Mouse (Mus musculus): Measurements from ENCODE around the gene Olfml3. TPM values are rescaled to one million over a fixed set of nuclear protein-coding genes. Genes with fewer than 3 reads are reported as not detected.
A peak's percentile ranks its signal among the peaks of the same experiment; 100 is the strongest.

Gene Olfml3
- polyA plus RNA-seq, 1 experiment from 2014 or later, result 7.3 TPM

- no peak for ATAC-seq (ENCODE audit: low FRiP score)
- Histone ChIP-seq H3K9me3 (no peaks in the 10 kb centered on the region), H3K4me3 (no peak overlapping the region), H3K27me3 (no peaks in the 10 kb centered on the region), H3K36me3 (peaks cover 28% of the 10 kb centered on the region), H3K9ac (no peak overlapping the region), H3K4me2 (no peak overlapping the region), H3K4me1 (replicated peaks) (peaks cover 3% of the 10 kb centered on the region; the same call in 1 of the 2 replicates), H3K27ac (no peak overlapping the region)
- 79% methylated on average over 3 of the region's 3 CpGs for WGBS
Observed at GRCm38 (mm10) chr3:103766789-103767188, 29.0 kb upstream of the Olfml3 start.

DNA sequence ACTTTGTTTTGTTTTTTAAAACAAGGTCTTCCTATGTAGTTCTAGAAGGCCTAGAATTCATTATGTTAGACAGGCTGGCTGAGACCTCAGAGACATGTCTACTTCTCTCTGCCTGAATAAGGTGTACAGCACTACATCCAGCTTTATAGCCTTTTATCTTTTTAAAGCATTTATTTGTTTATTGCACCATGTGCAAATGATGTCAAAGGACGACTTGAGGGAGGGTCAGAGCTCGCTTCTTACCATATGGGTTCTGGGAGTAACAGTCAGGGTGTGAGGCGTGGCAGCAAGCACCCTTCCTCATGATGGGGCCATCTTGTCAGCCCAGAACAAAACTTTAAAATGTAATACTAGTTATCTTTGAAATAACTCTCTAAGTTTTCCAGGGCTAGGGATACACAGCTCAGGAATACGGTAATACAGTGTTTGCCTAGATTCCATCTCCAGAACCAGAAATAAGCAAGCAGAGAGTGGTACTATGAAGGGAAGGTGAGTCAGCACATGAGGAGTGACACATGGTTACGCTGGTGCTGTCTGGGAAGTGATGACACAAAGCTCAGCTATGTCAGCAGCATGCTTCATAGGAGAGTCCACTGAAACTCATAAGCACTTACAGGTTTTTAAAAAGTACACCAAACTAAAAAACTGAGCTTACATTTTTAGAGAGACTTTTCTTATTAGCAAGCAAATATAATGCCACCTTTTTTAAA is 21.6 kb upstream of the Olfml3 start:
- H3K4me3 ChIP-seq, result no peak overlapping the region
- no peak for ATAC-seq (ENCODE audit: low FRiP score)
- no peaks in the 10 kb centered on the region for H3K4me1 ChIP-seq (replicated peaks)
- H3K36me3 ChIP-seq, result peaks cover 69% of the 10 kb centered on the region
- H3K9me3 ChIP-seq, result no peaks in the 10 kb centered on the region
- no peaks in the 10 kb centered on the region for H3K27me3 ChIP-seq
- no peak overlapping the region for H3K27ac ChIP-seq
- WGBS, result 90% methylated on average over 5 of the region's 5 CpGs
- H3K4me2 ChIP-seq, result no peak overlapping the region
- no peak overlapping the region for H3K9ac ChIP-seq

GRCm38 (mm10) chr3:103758456-103758855 is 20.7 kb upstream of the Olfml3 start:
- Histone ChIP-seq H3K27ac (no peak overlapping the region), H3K4me1 (replicated peaks) (no peaks in the 10 kb centered on the region), H3K36me3 (peaks cover 78% of the 10 kb centered on the region), H3K9me3 (no peaks in the 10 kb centered on the region), H3K4me3 (no peak overlapping the region), H3K9ac (no peak overlapping the region), H3K27me3 (no peaks in the 10 kb centered on the region), H3K4me2 (no peak overlapping the region)
- 83% methylated on average over 7 of the region's 7 CpGs for WGBS
- ATAC-seq (ENCODE audit: low FRiP score), result no peak

- ATAC-seq (ENCODE audit: low FRiP score), result no peak
- no peaks in the 10 kb centered on the region for H3K27me3 ChIP-seq
- no peak overlapping the region for H3K27ac ChIP-seq
- H3K9ac ChIP-seq, result no peak overlapping the region
- WGBS, result 94% methylated on average over 2 of the region's 2 CpGs
- H3K4me3 ChIP-seq, result no peak overlapping the region
- H3K9me3 ChIP-seq, result no peaks in the 10 kb centered on the region
- H3K4me1 ChIP-seq (replicated peaks), result no peaks in the 10 kb centered on the region
- H3K4me2 ChIP-seq, result no peak overlapping the region
- peaks cover 80% of the 10 kb centered on the region for H3K36me3 ChIP-seq
Observed at GRCm38 (mm10) chr3:103756920-103757319, 19.1 kb upstream of the Olfml3 start.

DNA sequence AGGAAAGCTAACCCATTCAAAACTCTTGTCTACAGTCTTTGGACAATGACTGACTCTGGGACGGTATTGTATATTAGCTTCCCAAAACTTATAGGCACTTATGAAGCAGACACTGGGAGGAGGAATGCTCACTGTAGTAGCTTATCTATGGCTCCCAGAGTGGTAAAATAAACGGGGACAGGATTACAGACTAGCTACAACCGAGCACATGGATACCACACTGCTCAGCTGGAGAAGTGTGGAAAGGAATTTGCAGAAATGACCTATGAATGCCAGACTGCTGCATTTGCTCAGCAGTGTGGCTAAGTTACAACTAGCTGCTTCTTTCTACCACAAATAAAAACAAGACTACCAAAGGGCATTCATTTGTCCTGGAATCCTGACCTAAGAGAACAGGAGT is 17.6 kb upstream of the Olfml3 start:
- no peak overlapping the region for H3K9ac ChIP-seq
- WGBS, result 81% methylated on average over 3 of the region's 3 CpGs
- no peak overlapping the region for H3K27ac ChIP-seq
- H3K36me3 ChIP-seq, result peaks cover 84% of the 10 kb centered on the region
- no peak for ATAC-seq (ENCODE audit: low FRiP score)
- H3K4me1 ChIP-seq (replicated peaks), result no peaks in the 10 kb centered on the region
- H3K9me3 ChIP-seq, result no peaks in the 10 kb centered on the region
- H3K4me2 ChIP-seq, result no peak overlapping the region
- no peak overlapping the region for H3K4me3 ChIP-seq
- no peaks in the 10 kb centered on the region for H3K27me3 ChIP-seq

GRCm38 (mm10) chr3:103751558-103751957 is 13.8 kb upstream of the Olfml3 start:
- Histone ChIP-seq H3K9ac (no peak overlapping the region), H3K4me1 (replicated peaks) (no peaks in the 10 kb centered on the region), H3K9me3 (no peaks in the 10 kb centered on the region), H3K27me3 (no peaks in the 10 kb centered on the region), H3K4me3 (no peak overlapping the region), H3K36me3 (peaks cover 89% of the 10 kb centered on the region), H3K4me2 (no peak overlapping the region), H3K27ac (no peak overlapping the region)
- no peak for ATAC-seq (ENCODE audit: low FRiP score)
- WGBS, result 93% methylated on average over 2 of the region's 2 CpGs

GRCm38 (mm10) chr3:103746711-103747110 is 8.9 kb upstream of the Olfml3 start:
- no peaks in the 10 kb centered on the region for H3K9me3 ChIP-seq
- H3K4me2 ChIP-seq, result no peak overlapping the region
- H3K36me3 ChIP-seq, result peaks cover 87% of the 10 kb centered on the region
- WGBS, result 91% methylated on average over 5 of the region's 5 CpGs
- no peaks in the 10 kb centered on the region for H3K27me3 ChIP-seq
- H3K9ac ChIP-seq, result no peak overlapping the region
- no peak overlapping the region for H3K27ac ChIP-seq
- no peak overlapping the region for H3K4me3 ChIP-seq
- H3K4me1 ChIP-seq (replicated peaks), result no peaks in the 10 kb centered on the region
- ATAC-seq (ENCODE audit: low FRiP score), result no peak

- H3K36me3 ChIP-seq, result peaks cover 78% of the 10 kb centered on the region
- peaks cover 6% of the 10 kb centered on the region for H3K4me1 ChIP-seq (replicated peaks)
Observed at GRCm38 (mm10) chr3:103745001-103745770, 7.4 kb upstream of the Olfml3 start.

GRCm38 (mm10) chr3:103743208-103743607 is 5.4 kb upstream of the Olfml3 start:
- 86% methylated on average over 6 of the region's 6 CpGs for WGBS
- peaks cover 58% of the 10 kb centered on the region for H3K36me3 ChIP-seq
- no peak for ATAC-seq (ENCODE audit: low FRiP score)
- no peak overlapping the region for H3K9ac ChIP-seq
- no peaks in the 10 kb centered on the region for H3K27me3 ChIP-seq
- no peak overlapping the region for H3K4me2 ChIP-seq
- peaks cover 6% of the 10 kb centered on the region for H3K4me1 ChIP-seq (replicated peaks)
- no peaks in the 10 kb centered on the region for H3K9me3 ChIP-seq
- no peak overlapping the region for H3K27ac ChIP-seq
- H3K4me3 ChIP-seq, result no peak overlapping the region

More at GRCm38 (mm10) chr3:103745001-103745770, 7.4 kb upstream of the Olfml3 start:
- H3K4me2 ChIP-seq, result no peak overlapping the region
- no peak for ATAC-seq (ENCODE audit: low FRiP score)
- no peaks in the 10 kb centered on the region for H3K27me3 ChIP-seq
- no peak overlapping the region for H3K4me3 ChIP-seq
- H3K9ac ChIP-seq, result no peak overlapping the region
- H3K9me3 ChIP-seq, result no peaks in the 10 kb centered on the region
- 93% methylated on average over 14 of the region's 14 CpGs for WGBS
- H3K27ac ChIP-seq, result no peak overlapping the region

- no peaks in the 10 kb centered on the region for H3K27me3 ChIP-seq
- peaks cover 32% of the 10 kb centered on the region for H3K36me3 ChIP-seq
- no peak overlapping the region; the same call in 1 of the 2 replicates for H3K9ac ChIP-seq
- H3K4me1 ChIP-seq (replicated peaks), result peaks cover 35% of the 10 kb centered on the region
- H3K4me2 ChIP-seq, result no peak overlapping the region
- no peak for ATAC-seq (ENCODE audit: low FRiP score)
- WGBS, result 25% methylated on average over 5 of the region's 5 CpGs
- no peak overlapping the region for H3K27ac ChIP-seq
- no peak overlapping the region for H3K4me3 ChIP-seq
- H3K9me3 ChIP-seq, result no peaks in the 10 kb centered on the region
Observed at GRCm38 (mm10) chr3:103740342-103740741, 2.5 kb upstream of the Olfml3 start.

GRCm38 (mm10) chr3:103739329-103739728 is 1.5 kb upstream of the Olfml3 start, which contains the start of gene Gm10964:
Gene Gm10964, plus strand, starts transcription at chr3:103739366.
- H3K27ac ChIP-seq, result peak within 1 kb of the TSS; percentile 82
- no peaks in the 10 kb centered on the region for H3K9me3 ChIP-seq
- H3K36me3 ChIP-seq, result peaks cover 22% of the 10 kb centered on the region
- no peak for ATAC-seq (ENCODE audit: low FRiP score)
- peak within 1 kb of the TSS; percentile 52 for H3K4me2 ChIP-seq
- no peak within 1 kb of the TSS for H3K9ac ChIP-seq
- H3K4me1 ChIP-seq (replicated peaks), result peaks cover 45% of the 10 kb centered on the region
- peak within 1 kb of the TSS; percentile 18; the same call in 1 of the 2 replicates for H3K4me3 ChIP-seq
- H3K27me3 ChIP-seq, result no peaks in the 10 kb centered on the region
- WGBS, result 98% methylated on average over 1 of the region's 1 CpGs

DNA sequence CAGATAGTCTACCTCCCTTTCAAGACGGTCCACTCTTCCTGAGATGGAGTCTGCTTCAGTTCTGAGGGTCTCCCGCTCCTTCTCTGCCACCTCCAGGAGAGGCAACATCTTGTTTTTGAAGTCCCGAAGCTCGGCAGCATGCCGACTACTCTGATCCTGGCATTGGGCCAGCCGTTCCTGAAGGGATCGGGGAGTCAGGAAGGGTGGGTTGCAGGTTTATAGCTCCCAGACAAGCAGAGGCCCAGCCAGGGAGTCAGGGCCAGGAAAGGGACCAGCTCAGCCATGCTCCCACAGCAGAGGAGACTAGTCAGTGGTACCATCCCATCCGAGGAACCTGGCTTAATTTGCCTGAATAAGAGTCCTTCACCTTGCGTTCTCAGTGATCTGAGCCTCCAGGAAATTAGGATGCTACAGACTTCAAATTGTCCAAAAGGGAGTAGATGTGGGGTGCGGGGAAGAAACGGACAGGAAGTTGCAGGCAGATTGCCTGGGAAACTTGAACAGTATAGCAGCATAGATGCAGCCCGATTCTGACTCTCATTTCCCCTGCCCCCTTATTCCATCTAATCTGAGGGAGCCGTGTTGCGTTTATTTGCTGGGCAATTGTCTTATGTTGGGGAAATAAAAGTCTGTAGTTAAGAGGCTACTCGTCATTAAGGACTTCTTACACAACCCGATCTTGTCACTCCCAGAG is 593 bp downstream of the Olfml3 start:
- peak overlapping the region; percentile 82 for H3K27ac ChIP-seq
- no peaks in the 10 kb centered on the region for H3K27me3 ChIP-seq
- H3K9ac ChIP-seq, result 0 out of 2 replicates have a peak overlapping the region, but pooled peaks have one; percentile 16
- peak overlapping the region; percentile 52 for H3K4me2 ChIP-seq
- peaks cover 6% of the 10 kb centered on the region for H3K36me3 ChIP-seq
- 49% methylated on average over 16 of the region's 16 CpGs for WGBS
- peak overlapping the region; percentile 18; the same call in 1 of the 2 replicates for H3K4me3 ChIP-seq
- no peaks in the 10 kb centered on the region for H3K9me3 ChIP-seq
- no peak for ATAC-seq (ENCODE audit: low FRiP score)
- peaks cover 62% of the 10 kb centered on the region for H3K4me1 ChIP-seq (replicated peaks)

Data from hindbrain, embryonic 13.5 days (tissue).